Mouse (Mus musculus) heart, embryonic 10.5 days (tissue): ENCODE measurements at regions not wholly inside any gene's neighbourhood (a gene's known extent, or its start where the extent isn't known, plus 50 kb on each side); places are given as distances from the start of the nearest gene placed in this dataset.
A peak's percentile ranks its signal among the peaks of the same experiment; 100 is the strongest.

ENCODE experiments used
- DNase-seq: peaks from one replicate; pipeline ENCODE4 v3.0.0-alpha.2; 2017; ENCODE audit warnings: low spot score
- H3K27ac ChIP-seq: fragments of 300-500 bp; sonication (generic); 2 replicates; pipeline ENCODE4 v1.5.1; 2016; ENCODE audit warnings: mild to moderate bottlenecking
- H3K27me3 ChIP-seq: fragments of 300-500 bp; sonication (generic); 2 replicates; pipeline ENCODE4 v1.6.1; 2016; ENCODE audit warnings: mild to moderate bottlenecking; ENCODE audit not compliant: poor library complexity, insufficient read depth, severe bottlenecking
- H3K36me3 ChIP-seq: fragments of 300-500 bp; sonication (generic); 2 replicates; pipeline ENCODE4 v1.6.1; 2016; ENCODE audit warnings: mild to moderate bottlenecking, moderate library complexity
- H3K4me1 ChIP-seq: fragments of 300-500 bp; sonication (generic); 2 replicates; pipeline ENCODE4 v1.6.1; 2016; ENCODE audit warnings: mild to moderate bottlenecking
- H3K4me3 ChIP-seq: fragments of 300-500 bp; sonication (generic); 2 replicates; pipeline ENCODE4 v1.5.1; 2016; ENCODE audit warnings: mild to moderate bottlenecking, moderate library complexity
- H3K9me3 ChIP-seq: fragments of 300-500 bp; sonication (generic); 2 replicates; pipeline ENCODE4 v1.6.1; 2016; ENCODE audit warnings: mild to moderate bottlenecking, moderate library complexity
- WGBS: fragments of 180-500 bp; shearing (Covaris S2); methylation state at CpG from one replicate; pipeline ENCODE4 v1.1.7; 2016; 5-methylcytosine and 5-hydroxymethylcytosine counted together

DNA sequence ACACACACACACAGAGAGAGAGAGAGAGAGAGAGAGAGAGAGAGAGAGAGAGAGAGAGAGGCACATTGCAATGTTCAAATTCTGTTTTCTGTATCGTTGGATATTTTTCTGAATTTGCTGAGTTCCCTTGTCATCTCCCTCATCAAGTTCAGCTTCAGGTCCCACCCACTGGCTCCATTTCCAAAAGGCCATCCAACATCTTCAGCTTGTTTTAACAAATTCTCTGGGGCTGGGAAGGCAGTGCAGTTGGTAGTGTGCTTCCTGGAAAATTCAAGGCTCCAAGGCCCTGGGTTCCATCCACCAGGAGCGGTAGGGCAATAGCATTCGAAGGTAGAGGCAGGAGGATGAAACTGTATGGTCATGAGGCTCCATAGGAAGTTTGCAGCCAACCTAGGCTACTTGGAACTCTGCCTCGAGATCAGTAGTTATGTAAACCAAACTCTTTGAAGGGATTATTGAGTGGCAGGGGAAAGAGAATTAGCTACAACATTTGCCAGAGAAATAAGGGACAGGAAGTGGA is 105.9 kb downstream of the Polr2m start:
- Histone ChIP-seq H3K9me3 (no peaks in the 10 kb centered on the region), H3K36me3 (no peaks in the 10 kb centered on the region), H3K27ac (no peak overlapping the region), H3K27me3 (no peaks in the 10 kb centered on the region), H3K4me3 (no peak overlapping the region), H3K4me1 (0 out of 2 replicates have a peak, but pooled peaks cover 4% of the 10 kb centered on the region)
- WGBS = 62% methylated on average over 4 of the region's 4 CpGs
- no peak for DNase-seq

DNA sequence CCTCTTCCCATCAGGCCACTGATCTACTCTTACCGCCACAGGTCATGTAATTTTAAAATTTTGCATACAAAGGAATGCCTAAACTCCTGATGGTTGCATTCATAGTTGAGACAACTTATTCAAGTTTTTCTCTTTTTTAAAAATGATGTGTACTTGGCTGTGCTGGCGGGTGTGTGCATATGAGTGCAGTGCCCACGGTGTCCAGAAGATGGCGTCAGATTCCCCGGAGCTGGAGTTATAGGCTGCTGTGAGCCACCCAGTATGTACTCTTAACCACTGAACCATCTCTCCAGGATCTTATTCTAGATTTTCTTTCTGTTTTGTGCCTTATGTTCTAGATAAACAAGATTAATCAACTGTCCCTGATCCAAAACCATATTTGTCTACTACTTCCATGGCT is 116.0 kb downstream of the Polr2m start:
- WGBS = 85% methylated on average over 5 of the region's 5 CpGs
- H3K36me3 ChIP-seq = no peaks in the 10 kb centered on the region
- no peak overlapping the region for H3K27ac ChIP-seq
- H3K9me3 ChIP-seq = no peaks in the 10 kb centered on the region
- no peak for DNase-seq
- H3K4me3 ChIP-seq = no peak overlapping the region
- peaks cover 8% of the 10 kb centered on the region; the same call in 1 of the 2 replicates for H3K4me1 ChIP-seq
- H3K27me3 ChIP-seq = no peaks in the 10 kb centered on the region

DNA sequence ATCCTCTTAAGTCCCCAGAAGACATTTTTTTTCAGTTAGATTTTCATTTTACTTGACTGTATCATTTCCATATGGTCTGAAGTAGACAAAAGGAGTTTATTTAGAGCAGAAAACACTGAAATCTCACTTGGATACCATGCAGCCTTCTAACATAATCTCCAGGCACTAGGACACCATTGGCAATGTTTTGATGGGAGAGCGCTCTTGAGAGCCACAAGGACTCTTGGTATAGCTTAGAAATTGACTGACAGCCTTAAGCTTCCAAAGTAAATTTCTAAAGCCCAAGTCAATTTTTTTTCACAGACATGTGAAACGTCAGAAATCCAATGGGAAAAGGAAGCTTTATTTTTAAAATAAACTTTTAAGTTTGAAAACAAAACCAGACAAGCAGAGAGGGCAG is 116.5 kb downstream of the Polr2m start:
- DNase-seq = no peak
- Histone ChIP-seq H3K27me3 (no peaks in the 10 kb centered on the region), H3K4me3 (no peak overlapping the region), H3K27ac (no peak overlapping the region), H3K36me3 (no peaks in the 10 kb centered on the region), H3K9me3 (no peaks in the 10 kb centered on the region), H3K4me1 (peaks cover 14% of the 10 kb centered on the region)
- WGBS = 85% methylated on average over 2 of the region's 2 CpGs

DNA sequence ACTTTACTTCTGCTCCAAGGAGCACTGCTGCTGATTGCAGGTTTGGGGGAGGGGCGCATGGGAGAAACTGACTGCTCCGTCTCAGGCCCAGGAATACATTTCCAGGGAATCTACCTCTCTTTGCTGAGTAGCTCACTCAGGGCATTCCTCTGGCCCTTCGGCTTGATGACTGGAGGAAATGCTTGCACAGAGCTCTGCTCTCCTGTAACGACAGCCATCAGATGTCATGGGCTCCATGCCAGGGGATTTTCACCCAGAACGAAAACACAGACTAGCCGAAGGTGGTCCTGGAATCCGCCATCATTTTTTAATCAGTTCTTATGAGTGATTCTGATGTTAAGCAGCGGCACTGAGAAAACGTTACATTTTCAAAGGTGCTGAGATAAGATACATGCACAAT is 119.2 kb downstream of the Polr2m start:
- DNase-seq = no peak
- H3K27ac ChIP-seq = no peak overlapping the region
- WGBS = 45% methylated on average over 9 of the region's 9 CpGs
- H3K4me1 ChIP-seq = peaks cover 18% of the 10 kb centered on the region
- H3K36me3 ChIP-seq = no peaks in the 10 kb centered on the region
- H3K4me3 ChIP-seq = no peak overlapping the region
- H3K9me3 ChIP-seq = no peaks in the 10 kb centered on the region
- no peaks in the 10 kb centered on the region for H3K27me3 ChIP-seq

DNA sequence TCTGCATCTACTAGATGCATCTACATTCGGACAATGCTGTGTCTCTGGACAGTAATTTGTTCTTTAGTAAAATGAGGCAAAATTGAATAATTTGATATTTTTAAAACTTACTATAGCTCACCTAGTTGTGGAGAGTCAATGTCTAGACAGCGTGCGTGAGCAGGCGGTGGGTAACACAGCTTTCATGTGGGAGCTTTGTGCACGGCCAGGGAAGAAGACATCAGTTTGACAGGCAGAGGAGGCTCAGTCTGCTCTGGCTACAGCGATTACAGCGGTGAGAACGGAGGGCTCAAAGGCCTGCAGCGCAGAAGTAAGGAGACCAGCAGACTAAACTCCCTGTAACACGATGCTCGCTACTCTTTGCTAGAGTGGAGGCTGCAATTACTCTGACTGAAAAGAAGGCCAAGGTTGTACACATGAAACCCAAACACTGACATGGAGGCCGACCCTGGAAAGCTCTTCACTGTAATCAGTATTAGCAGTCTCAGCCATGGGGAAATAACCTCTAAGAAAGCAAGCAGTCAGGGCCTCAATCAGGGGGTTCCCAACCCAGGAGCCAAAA is 120.5 kb downstream of the Polr2m start:
- 64% methylated on average over 12 of the region's 12 CpGs for WGBS
- Histone ChIP-seq H3K4me1 (peaks cover 18% of the 10 kb centered on the region), H3K27ac (no peak overlapping the region; the same call in 1 of the 2 replicates), H3K36me3 (no peaks in the 10 kb centered on the region), H3K9me3 (no peaks in the 10 kb centered on the region), H3K27me3 (no peaks in the 10 kb centered on the region), H3K4me3 (no peak overlapping the region)
- DNase-seq = no peak

DNA sequence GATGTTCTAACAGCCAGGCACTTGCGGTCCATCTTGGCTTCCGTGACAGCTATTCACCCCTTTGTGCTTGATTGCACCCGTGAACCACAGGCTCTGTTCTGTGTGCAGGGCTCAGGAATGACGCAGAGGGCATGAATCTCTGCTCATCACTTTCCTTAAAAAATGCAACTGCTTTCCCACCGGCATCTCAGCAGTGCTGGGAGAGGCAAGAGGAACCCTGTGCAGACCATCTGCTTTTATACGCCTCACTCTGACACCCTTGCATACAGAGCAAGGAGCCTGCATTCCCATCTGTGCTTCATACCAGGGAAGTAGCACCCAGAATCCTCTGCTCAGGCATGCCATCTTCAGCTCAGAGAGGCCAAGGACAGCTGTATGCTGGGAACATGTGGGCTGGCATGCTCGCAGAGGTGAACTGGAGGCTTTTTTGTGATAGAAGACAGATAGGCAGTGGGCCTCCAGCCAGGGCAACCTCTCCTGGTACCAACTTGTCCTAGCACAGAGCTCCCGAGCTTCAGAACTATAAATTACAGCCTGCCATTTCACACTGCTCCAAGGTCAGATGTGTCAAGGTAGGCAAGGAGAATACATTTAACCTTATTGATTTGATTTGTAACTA is 121.6 kb downstream of the Polr2m start:
- Histone ChIP-seq H3K9me3 (no peaks in the 10 kb centered on the region), H3K36me3 (no peaks in the 10 kb centered on the region), H3K4me3 (no peak overlapping the region), H3K27me3 (no peaks in the 10 kb centered on the region), H3K4me1 (peaks cover 18% of the 10 kb centered on the region), H3K27ac (peak overlapping the region; percentile 23; the same call in 1 of the 2 replicates)
- DNase-seq = no peak
- WGBS = 75% methylated on average over 8 of the region's 8 CpGs

DNA sequence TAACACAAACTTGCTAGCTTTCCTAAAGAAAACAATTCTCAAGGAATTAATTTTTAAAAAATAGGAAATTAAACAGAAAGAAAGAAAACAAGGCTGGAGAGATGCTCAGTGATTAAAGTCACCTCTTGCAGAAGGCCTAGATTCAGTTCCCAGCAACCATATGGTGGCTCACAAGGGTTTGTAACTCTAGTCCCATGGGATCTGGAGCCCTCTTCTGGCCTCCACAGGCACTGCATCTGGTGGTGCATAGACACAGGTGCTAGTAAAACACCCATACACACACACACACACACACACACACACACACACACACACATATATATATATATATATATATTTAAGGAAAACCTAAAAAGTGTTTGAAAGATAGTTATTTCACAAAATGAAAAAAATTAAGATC is 123.3 kb downstream of the Polr2m start:
- DNase-seq = no peak
- H3K27me3 ChIP-seq = no peaks in the 10 kb centered on the region
- H3K36me3 ChIP-seq = no peaks in the 10 kb centered on the region
- no peak overlapping the region for H3K4me3 ChIP-seq
- H3K27ac ChIP-seq = no peak overlapping the region
- H3K9me3 ChIP-seq = no peaks in the 10 kb centered on the region
- H3K4me1 ChIP-seq = peaks cover 18% of the 10 kb centered on the region

DNA sequence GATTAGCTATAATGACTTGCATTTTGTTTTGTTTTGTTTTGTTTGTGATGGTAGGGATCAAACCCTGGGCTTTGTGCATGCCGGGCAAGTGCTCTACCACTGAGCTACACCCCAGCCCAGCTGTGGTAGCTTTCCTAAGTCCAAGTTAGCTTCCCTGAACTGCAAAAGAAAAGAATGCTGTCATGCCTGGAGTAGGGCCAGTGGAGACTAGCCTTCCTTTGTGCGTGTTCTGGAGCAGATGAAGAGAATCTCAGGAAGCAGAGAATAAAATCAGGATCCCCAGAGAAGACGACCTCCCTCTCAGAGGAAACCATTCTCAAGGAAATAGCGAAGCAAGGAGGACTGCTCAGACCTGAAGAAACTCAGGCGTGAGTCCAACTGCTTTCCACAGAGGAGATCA is 123.8 kb downstream of the Polr2m start:
- no peak overlapping the region for H3K27ac ChIP-seq
- no peaks in the 10 kb centered on the region for H3K9me3 ChIP-seq
- no peak for DNase-seq
- H3K27me3 ChIP-seq = no peaks in the 10 kb centered on the region
- peaks cover 19% of the 10 kb centered on the region for H3K4me1 ChIP-seq
- WGBS = 88% methylated on average over 5 of the region's 5 CpGs
- no peaks in the 10 kb centered on the region for H3K36me3 ChIP-seq
- H3K4me3 ChIP-seq = no peak overlapping the region

DNA sequence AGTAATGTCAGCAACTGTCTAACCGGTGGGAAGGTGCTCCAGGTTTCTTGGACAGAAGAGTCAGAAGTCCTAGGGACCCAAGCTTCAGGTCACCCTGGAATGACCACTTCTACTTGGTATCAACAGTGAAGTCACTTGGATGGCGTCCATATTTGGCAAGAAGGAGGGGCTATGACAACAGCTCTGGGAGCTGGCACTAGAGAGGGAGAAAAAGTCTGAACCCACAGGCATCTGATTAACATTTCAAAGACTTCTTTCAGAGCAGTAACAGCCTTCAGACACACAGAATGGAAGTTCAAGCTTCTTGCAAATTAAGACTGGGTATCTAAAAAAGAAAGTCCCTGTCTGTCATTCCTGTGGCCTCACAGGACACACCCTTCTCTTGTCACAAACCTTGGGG is 124.4 kb downstream of the Polr2m start:
- H3K4me1 ChIP-seq = peaks cover 18% of the 10 kb centered on the region
- H3K4me3 ChIP-seq = no peak overlapping the region
- H3K9me3 ChIP-seq = no peaks in the 10 kb centered on the region
- DNase-seq = no peak
- H3K27ac ChIP-seq = no peak overlapping the region
- no peaks in the 10 kb centered on the region for H3K27me3 ChIP-seq
- no peaks in the 10 kb centered on the region for H3K36me3 ChIP-seq
- 73% methylated on average over 2 of the region's 2 CpGs for WGBS

DNA sequence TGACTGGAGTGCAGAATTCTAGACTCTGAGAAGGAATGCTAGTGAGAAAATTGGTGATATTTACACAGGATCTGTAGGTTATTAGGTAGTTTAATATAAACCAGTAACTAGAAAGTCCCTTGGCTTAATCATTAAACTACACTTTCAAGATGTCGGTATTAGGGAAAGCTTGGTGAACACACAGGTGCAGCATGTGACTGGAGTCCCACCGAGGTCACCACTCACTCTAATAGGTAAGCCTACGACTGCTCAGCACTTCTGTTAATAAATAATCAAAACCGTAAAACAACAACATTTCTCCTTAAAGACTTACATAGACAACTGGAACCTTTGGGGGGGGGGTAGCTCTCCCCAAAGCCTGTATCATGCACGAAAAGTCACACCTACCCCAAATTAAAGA is 125.1 kb downstream of the Polr2m start:
- 88% methylated on average over 5 of the region's 5 CpGs for WGBS
- Histone ChIP-seq H3K9me3 (no peaks in the 10 kb centered on the region), H3K4me3 (no peak overlapping the region), H3K4me1 (peaks cover 18% of the 10 kb centered on the region), H3K27ac (no peak overlapping the region), H3K27me3 (no peaks in the 10 kb centered on the region), H3K36me3 (no peaks in the 10 kb centered on the region)
- no peak for DNase-seq

DNA sequence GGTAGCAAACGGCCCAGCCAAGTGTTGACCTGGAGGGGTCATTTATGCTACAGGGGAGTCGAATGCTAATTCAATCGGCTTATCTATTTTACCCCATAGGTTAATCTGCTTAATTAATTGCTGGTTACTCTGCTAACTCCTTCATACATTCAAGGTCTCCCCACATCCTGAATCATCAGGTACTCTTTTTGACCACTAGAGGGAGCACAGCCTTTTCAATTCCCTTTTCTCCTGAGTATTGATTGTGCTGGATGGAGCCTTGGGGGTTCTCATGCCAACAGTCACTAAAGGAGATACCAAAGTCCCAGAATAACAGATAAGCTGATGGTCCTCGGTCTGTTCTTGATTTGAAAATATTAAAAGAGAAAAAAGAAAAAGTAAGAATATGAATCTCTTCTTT is 126.8 kb downstream of the Polr2m start:
- no peaks in the 10 kb centered on the region for H3K9me3 ChIP-seq
- H3K4me1 ChIP-seq = peaks cover 8% of the 10 kb centered on the region; the same call in 1 of the 2 replicates
- no peaks in the 10 kb centered on the region for H3K36me3 ChIP-seq
- no peak overlapping the region for H3K27ac ChIP-seq
- no peak for DNase-seq
- WGBS = 29% methylated on average over 4 of the region's 4 CpGs
- H3K4me3 ChIP-seq = no peak overlapping the region
- H3K27me3 ChIP-seq = no peaks in the 10 kb centered on the region

DNA sequence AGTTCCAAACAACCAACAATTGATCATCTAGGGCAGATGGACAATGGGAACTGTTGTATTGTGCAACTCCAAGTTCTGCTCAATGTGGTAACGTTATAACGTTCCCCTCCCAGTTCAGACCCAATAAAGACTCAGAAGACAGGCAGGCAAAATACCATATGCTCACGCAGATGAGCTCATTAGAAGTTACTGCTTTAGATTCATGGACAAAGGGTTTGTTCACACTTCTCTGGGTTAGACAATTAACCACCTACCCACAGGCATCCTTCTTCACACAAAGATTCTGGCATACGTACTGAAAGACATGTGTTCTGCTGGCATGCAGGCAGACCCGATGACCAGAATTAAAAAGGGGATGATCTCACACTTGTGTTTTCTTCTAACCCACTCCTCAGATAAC is 130.0 kb downstream of the Polr2m start:
- Histone ChIP-seq H3K36me3 (no peaks in the 10 kb centered on the region), H3K27ac (no peak overlapping the region), H3K27me3 (no peaks in the 10 kb centered on the region), H3K4me3 (no peak overlapping the region), H3K4me1 (0 out of 2 replicates have a peak, but pooled peaks cover 6% of the 10 kb centered on the region), H3K9me3 (no peaks in the 10 kb centered on the region)
- 79% methylated on average over 5 of the region's 5 CpGs for WGBS
- DNase-seq = no peak
